Mouse (Mus musculus) forelimb bud, embryonic 11.5 days (tissue): ENCODE measurements around the gene Rpl3.

Source experiments
- DNase-seq: peaks from one replicate; pipeline ENCODE4 v3.0.0-alpha.2; 2012; ENCODE audit warnings: low read depth, low spot score

Rpl3 gene

GRCm38 (mm10) chr15:80087406-80088012 is 4.2 kb downstream of the Rpl3 start:
- DNase-seq: no peak

- no peak for DNase-seq
Observed at GRCm38 (mm10) chr15:80083740-80084139, 7.9 kb downstream of the Rpl3 start.

GRCm38 (mm10) chr15:80083276-80083731 is 8.4 kb downstream of the Rpl3 start:
- peak; percentile 100 for DNase-seq

- DNase-seq: no peak
Observed at GRCm38 (mm10) chr15:80082661-80083275, 8.9 kb downstream of the Rpl3 start.

- no peak for DNase-seq
Observed at GRCm38 (mm10) chr15:80081801-80082546, 9.7 kb downstream of the Rpl3 start.

- DNase-seq: no peak
Observed at GRCm38 (mm10) chr15:80080711-80081615, 10.7 kb downstream of the Rpl3 start.

GRCm38 (mm10) chr15:80079954-80080353 is 11.7 kb downstream of the Rpl3 start:
- DNase-seq: no peak

GRCm38 (mm10) chr15:80079129-80079668 is 12.5 kb downstream of the Rpl3 start:
- no peak for DNase-seq

- DNase-seq: no peak
Observed at GRCm38 (mm10) chr15:80078058-80078814, 13.4 kb downstream of the Rpl3 start.

GRCm38 (mm10) chr15:80076338-80077136 is 15.1 kb downstream of the Rpl3 start:
- peak; percentile 77 for DNase-seq

- DNase-seq: no peak
Observed at GRCm38 (mm10) chr15:80075733-80076337, 15.8 kb downstream of the Rpl3 start.

GRCm38 (mm10) chr15:80075374-80075694 is 16.3 kb downstream of the Rpl3 start:
- no peak for DNase-seq

- DNase-seq: no peak
Observed at GRCm38 (mm10) chr15:80074663-80075373, 16.9 kb downstream of the Rpl3 start.

- no peak for DNase-seq
Observed at GRCm38 (mm10) chr15:80073256-80073621, 18.4 kb downstream of the Rpl3 start.

GRCm38 (mm10) chr15:80072579-80073255 is 19.0 kb downstream of the Rpl3 start:
- no peak for DNase-seq

- DNase-seq: no peak
Observed at GRCm38 (mm10) chr15:80071951-80072437, 19.7 kb downstream of the Rpl3 start.

- DNase-seq: no peak
Observed at GRCm38 (mm10) chr15:80070095-80070644, 21.5 kb downstream of the Rpl3 start.

- DNase-seq: no peak
Observed at GRCm38 (mm10) chr15:80069171-80069570, 22.5 kb downstream of the Rpl3 start.
